Mouse (Mus musculus) liver, embryonic 16.5 days (tissue): Measurements from ENCODE around the gene Adamts3. TPM values are rescaled to one million over a fixed set of nuclear protein-coding genes. Genes with fewer than 3 reads are reported as not detected.

Source experiments
- ATAC-seq: fragments of 200-750 bp; cut with Nextera tagmentation; 2 replicates; pipeline ENCODE4 v1.8.0; 2017; ENCODE audit warnings: low read depth, mild to moderate bottlenecking, moderate number of reproducible peaks, moderate library complexity
- H3K27ac ChIP-seq: fragments of 300-500 bp; sonication (generic); 2 replicates; pipeline ENCODE4 v1.5.1; 2014; ENCODE audit warnings: mild to moderate bottlenecking, low read length
- H3K27me3 ChIP-seq: fragments of 300-500 bp; sonication (generic); 2 replicates; pipeline ENCODE4 v1.6.1; 2014; ENCODE audit warnings: low read depth, low read length, mixed read lengths; ENCODE audit not compliant: control insufficient read depth, insufficient read depth
- H3K36me3 ChIP-seq: fragments of 300-500 bp; sonication (generic); 2 replicates; pipeline ENCODE4 v1.6.1; 2014; ENCODE audit warnings: mild to moderate bottlenecking; ENCODE audit not compliant: control insufficient read depth, insufficient read depth
- H3K4me1 ChIP-seq: fragments of 300-500 bp; sonication (generic); 2 replicates; pipeline ENCODE4 v1.6.1; 2014; ENCODE audit warnings: low read depth, low read length, mixed read lengths; ENCODE audit not compliant: control insufficient read depth
- H3K4me2 ChIP-seq: fragments of 300-500 bp; sonication (generic); 2 replicates; pipeline ENCODE4 v1.6.1; 2014; ENCODE audit warnings: low read depth, low read length, mixed read lengths
- H3K4me3 ChIP-seq: fragments of 300-500 bp; sonication (generic); 2 replicates; pipeline ENCODE4 v1.5.1; 2014; ENCODE audit warnings: low read depth, mild to moderate bottlenecking, low read length
- H3K9ac ChIP-seq: fragments of 300-500 bp; sonication (generic); 2 replicates; pipeline ENCODE4 v1.6.1; 2014; ENCODE audit warnings: low read depth, low read length
- H3K9me3 ChIP-seq: fragments of 300-500 bp; sonication (generic); replicated peaks from 2 replicates; pipeline ENCODE4 v1.6.1; 2016; ENCODE audit warnings: low read length; ENCODE audit not compliant: control insufficient read depth
- WGBS: fragments of 180-500 bp; shearing (Covaris S2); extraction: QIAGEN DNeasy Blood & Tissue Kit; methylation state at CpG from one replicate; pipeline ENCODE4 v1.1.7; 2014; ENCODE audit not compliant: insufficient replicate concordance; 5-methylcytosine and 5-hydroxymethylcytosine counted together
- polyA plus RNA-seq: library from polyadenylated mRNA; unstranded; fragments of >200 nt; fragmentation: Nextera tagmentation; extraction: Ambion mirVana; gene quantifications from 2 replicates; pipeline ENCODE4 v1.2.1, GENCODE M21; 2015

The Adamts3 gene
- polyA plus RNA-seq, 1 experiment from 2014 or later: 0.55 TPM

GRCm38 (mm10) chr5:89748185-89748884 lies 134.8 kb downstream of the Adamts3 start:
- Histone ChIP-seq H3K9me3 (no peaks in the 10 kb centered on the region), H3K27ac (no peak overlapping the region), H3K27me3 (no peaks in the 10 kb centered on the region), H3K9ac (no peak overlapping the region), H3K4me3 (no peak overlapping the region), H3K36me3 (no peaks in the 10 kb centered on the region), H3K4me2 (no peak overlapping the region), H3K4me1 (peaks cover 5% of the 10 kb centered on the region)
- WGBS: 29% methylated on average over 2 of the region's 2 CpGs
- peak; percentile 58 for ATAC-seq

GRCm38 (mm10) chr5:89747149-89747659 lies 135.9 kb downstream of the Adamts3 start:
- no peak overlapping the region for H3K9ac ChIP-seq
- H3K36me3 ChIP-seq: no peaks in the 10 kb centered on the region
- no peak for ATAC-seq
- no peaks in the 10 kb centered on the region for H3K9me3 ChIP-seq
- H3K4me3 ChIP-seq: no peak overlapping the region
- H3K4me2 ChIP-seq: no peak overlapping the region
- no peak overlapping the region for H3K27ac ChIP-seq
- WGBS: 65% methylated on average over 5 of the region's 5 CpGs
- H3K4me1 ChIP-seq: peaks cover 5% of the 10 kb centered on the region
- no peaks in the 10 kb centered on the region for H3K27me3 ChIP-seq

- WGBS: 55% methylated on average over 2 of the region's 2 CpGs
- no peak overlapping the region for H3K4me2 ChIP-seq
- H3K27me3 ChIP-seq: no peaks in the 10 kb centered on the region
Observed at GRCm38 (mm10) chr5:89745112-89745511, 138.0 kb downstream of the Adamts3 start.

GRCm38 (mm10) chr5:89734759-89735158 lies 148.4 kb downstream of the Adamts3 start:
- H3K4me3 ChIP-seq: no peak overlapping the region
- H3K27me3 ChIP-seq: no peaks in the 10 kb centered on the region
- H3K9me3 ChIP-seq: no peaks in the 10 kb centered on the region
- no peak overlapping the region for H3K27ac ChIP-seq
- no peaks in the 10 kb centered on the region for H3K4me1 ChIP-seq
- H3K9ac ChIP-seq: no peak overlapping the region
- no peaks in the 10 kb centered on the region for H3K36me3 ChIP-seq
- H3K4me2 ChIP-seq: no peak overlapping the region
- 58% methylated on average over 2 of the region's 2 CpGs for WGBS
- ATAC-seq: no peak

More at GRCm38 (mm10) chr5:89745112-89745511, 138.0 kb downstream of the Adamts3 start:
- no peak for ATAC-seq
- H3K4me3 ChIP-seq: no peak overlapping the region
- no peak overlapping the region for H3K27ac ChIP-seq
- no peak overlapping the region for H3K9ac ChIP-seq
- peaks cover 5% of the 10 kb centered on the region for H3K4me1 ChIP-seq
- H3K9me3 ChIP-seq: no peaks in the 10 kb centered on the region
- no peaks in the 10 kb centered on the region for H3K36me3 ChIP-seq

- 67% methylated on average over 3 of the region's 3 CpGs for WGBS
- Histone ChIP-seq H3K9ac (no peak overlapping the region), H3K4me3 (no peak overlapping the region), H3K9me3 (peaks cover 2% of the 10 kb centered on the region; the same call in 1 of the 2 replicates), H3K36me3 (no peaks in the 10 kb centered on the region), H3K4me1 (no peaks in the 10 kb centered on the region), H3K27me3 (no peaks in the 10 kb centered on the region), H3K27ac (no peak overlapping the region), H3K4me2 (no peak overlapping the region)
- no peak for ATAC-seq
Observed at GRCm38 (mm10) chr5:89730411-89730810, 152.7 kb downstream of the Adamts3 start.

- Histone ChIP-seq H3K4me3 (no peak overlapping the region), H3K4me1 (no peaks in the 10 kb centered on the region), H3K9ac (no peak overlapping the region), H3K27ac (no peak overlapping the region), H3K27me3 (no peaks in the 10 kb centered on the region), H3K36me3 (no peaks in the 10 kb centered on the region), H3K9me3 (peaks cover 2% of the 10 kb centered on the region; the same call in 1 of the 2 replicates), H3K4me2 (no peak overlapping the region)
- 59% methylated on average over 3 of the region's 3 CpGs for WGBS
- no peak for ATAC-seq
Observed at GRCm38 (mm10) chr5:89728117-89728516, 155.0 kb downstream of the Adamts3 start.

GRCm38 (mm10) chr5:89727497-89728057 lies 155.6 kb downstream of the Adamts3 start:
- H3K9me3 ChIP-seq: peaks cover 2% of the 10 kb centered on the region; the same call in 1 of the 2 replicates
- H3K27ac ChIP-seq: no peak overlapping the region
- H3K4me2 ChIP-seq: no peak overlapping the region
- H3K9ac ChIP-seq: no peak overlapping the region
- H3K27me3 ChIP-seq: no peaks in the 10 kb centered on the region
- no peak for ATAC-seq
- 65% methylated on average over 6 of the region's 6 CpGs for WGBS
- H3K4me1 ChIP-seq: no peaks in the 10 kb centered on the region
- no peak overlapping the region for H3K4me3 ChIP-seq
- H3K36me3 ChIP-seq: no peaks in the 10 kb centered on the region

- no peaks in the 10 kb centered on the region for H3K9me3 ChIP-seq
- H3K4me1 ChIP-seq: no peaks in the 10 kb centered on the region
- WGBS: 41% methylated on average over 2 of the region's 2 CpGs
- H3K4me3 ChIP-seq: no peak overlapping the region
- ATAC-seq: no peak
- H3K27me3 ChIP-seq: no peaks in the 10 kb centered on the region
- no peaks in the 10 kb centered on the region for H3K36me3 ChIP-seq
- no peak overlapping the region for H3K9ac ChIP-seq
- H3K27ac ChIP-seq: no peak overlapping the region
- H3K4me2 ChIP-seq: no peak overlapping the region
Observed at GRCm38 (mm10) chr5:89714552-89714951, 168.6 kb downstream of the Adamts3 start.
